Mouse (Mus musculus): ENCODE measurements around the gene Pgm2. TPM values are rescaled to one million over a fixed set of nuclear protein-coding genes. Genes with fewer than 3 reads are reported as not detected.

The Pgm2 gene
- total and polyA plus RNA-seq, 2 experiments from 2014 or later: 6.5 to 10.4 TPM

DNA sequence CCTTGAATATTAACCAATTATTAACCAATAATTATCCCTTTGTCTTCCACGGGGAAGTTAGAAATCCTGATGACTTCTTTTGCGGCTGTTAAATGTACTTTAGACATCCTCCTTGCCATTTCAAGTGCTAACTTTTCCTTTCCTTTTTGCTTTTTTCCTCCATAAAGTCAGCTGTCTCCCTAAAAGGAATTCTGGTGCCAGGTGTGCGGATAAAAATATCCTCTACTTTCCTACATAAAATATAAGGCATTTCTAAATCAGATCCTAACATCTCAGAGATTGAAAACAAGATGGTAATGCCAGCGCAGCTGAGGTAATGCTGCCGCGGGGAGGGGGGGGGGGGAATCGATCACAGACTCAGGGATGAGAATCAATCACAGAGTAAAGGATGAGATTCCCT lies 31.1 kb upstream of the Pgm2 start:
- 82% methylated on average over 7 of the region's 7 CpGs for WGBS
- ATAC-seq (ENCODE audit: insufficient read depth, low read depth): no peak
- peaks cover 62% of the 10 kb centered on the region for H3K27me3 ChIP-seq (ENCODE audit: control insufficient read depth, insufficient read depth, low read length)

DNA sequence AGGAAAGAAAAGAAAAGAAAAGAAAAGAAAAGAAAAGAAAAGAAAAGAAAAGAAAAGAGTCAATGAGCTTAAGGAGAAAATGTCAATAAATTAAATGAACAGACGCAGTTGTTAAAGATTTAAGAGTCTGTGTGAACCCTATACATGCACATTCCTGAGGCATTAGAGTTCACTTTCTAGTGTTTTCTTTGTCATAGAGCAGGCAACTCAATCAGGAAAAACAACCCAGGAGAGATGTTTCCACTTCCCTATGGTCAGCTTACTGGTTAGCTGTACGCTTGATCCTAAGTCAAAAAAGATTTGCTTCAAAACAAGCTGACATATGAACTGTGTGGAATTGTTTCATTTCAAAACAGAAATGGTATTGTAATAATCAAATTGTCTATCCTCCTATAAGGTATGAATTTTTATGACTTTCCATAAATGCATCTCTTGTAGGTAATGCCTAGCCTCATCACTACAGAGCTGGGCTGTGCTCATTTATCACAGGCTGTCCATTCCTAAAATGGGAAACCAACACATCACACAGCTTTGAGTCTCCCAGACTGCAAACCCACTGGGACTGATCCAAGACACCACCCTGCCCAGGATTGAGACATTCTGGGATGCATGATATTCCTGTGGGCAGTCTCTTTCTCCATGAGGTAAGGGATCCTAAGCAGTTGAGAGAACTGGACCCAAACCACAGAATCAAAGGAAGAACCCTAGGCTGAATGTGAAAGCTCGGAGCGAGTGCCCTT lies 29.7 kb upstream of the Pgm2 start:
- Histone ChIP-seq H3K27me3 (ENCODE audit: control insufficient read depth, insufficient read depth, low read length) (peaks cover 69% of the 10 kb centered on the region), H3K4me2 (ENCODE audit: low read depth, low read length) (no peak overlapping the region), H3K27ac (ENCODE audit: low read depth) (no peak overlapping the region)

More for the DNA sequence above, 31.1 kb upstream of the Pgm2 start:
- H3K27ac ChIP-seq (ENCODE audit: low read depth): no peak overlapping the region
- no peak overlapping the region for H3K9ac ChIP-seq (replicated peaks; ENCODE audit: low read depth, low read length)
- H3K4me3 ChIP-seq (ENCODE audit: low read depth, low read length): no peak overlapping the region
- H3K4me2 ChIP-seq (ENCODE audit: low read depth, low read length): no peak overlapping the region
- no peak for TF ChIP-seq CTCF (IDR thresholded peaks at IDR 0.05; ENCODE audit: low read depth)
- TF ChIP-seq EP300 (IDR thresholded peaks at IDR 0.05; ENCODE audit: low read depth): no peak
- no peaks in the 10 kb centered on the region for H3K36me3 ChIP-seq (replicated peaks; ENCODE audit: control insufficient read depth, insufficient read depth, low read length)
- H3K4me1 ChIP-seq (ENCODE audit: control insufficient read depth, insufficient read depth): peaks cover 8% of the 10 kb centered on the region
- H3K9me3 ChIP-seq (replicated peaks; ENCODE audit: control insufficient read depth, low read length): no peaks in the 10 kb centered on the region; the same call in 1 of the 2 replicates
- no peak for DNase-seq (ENCODE audit: low spot score)

DNA sequence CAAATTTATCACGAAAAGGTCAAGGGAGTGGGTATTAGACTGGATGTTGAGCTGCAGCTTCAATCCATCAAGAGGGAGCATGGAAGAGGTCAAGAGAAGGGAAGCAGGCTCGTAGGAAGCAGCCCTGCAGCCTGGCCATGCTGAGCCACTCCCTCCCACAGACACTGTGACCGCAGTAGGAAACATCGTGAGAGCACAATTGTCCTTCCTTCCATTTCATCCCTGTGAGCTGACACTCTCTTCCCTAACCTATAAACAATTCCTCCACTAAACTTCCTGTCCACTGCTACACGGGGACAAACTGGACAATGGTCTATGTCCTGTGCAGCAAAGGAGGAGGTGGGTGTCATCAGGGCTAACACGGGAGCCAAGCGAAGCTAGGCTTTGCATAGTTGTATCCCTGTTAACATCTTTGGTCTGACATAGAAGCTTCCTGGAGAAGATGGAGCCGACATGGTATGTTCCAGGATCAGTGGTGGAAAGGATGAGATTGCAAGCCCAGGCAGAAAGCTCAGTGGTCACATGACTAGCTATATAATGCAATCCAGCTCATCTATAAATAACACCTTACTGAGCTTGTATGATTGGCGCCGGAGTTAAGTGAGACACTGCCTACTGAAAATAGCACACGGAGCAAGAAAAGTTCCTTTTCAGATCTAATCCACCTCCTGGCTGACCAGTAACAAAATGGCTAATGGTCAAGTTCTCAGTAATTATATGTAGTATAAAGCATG lies 29.0 kb upstream of the Pgm2 start:
- no peak for ATAC-seq (ENCODE audit: insufficient read depth, low read depth)
- H3K4me3 ChIP-seq (ENCODE audit: low read depth, low read length): no peak overlapping the region
- TF ChIP-seq CTCF (IDR thresholded peaks at IDR 0.05; ENCODE audit: low read depth) (no peak), EP300 (IDR thresholded peaks at IDR 0.05; ENCODE audit: low read depth) (no peak)
- 37% methylated on average over 11 of the region's 11 CpGs for WGBS
- no peak overlapping the region for H3K27ac ChIP-seq (ENCODE audit: low read depth)
- no peak for DNase-seq (ENCODE audit: low spot score)
- H3K9ac ChIP-seq (replicated peaks; ENCODE audit: low read depth, low read length): no peak overlapping the region
- no peaks in the 10 kb centered on the region; the same call in 1 of the 2 replicates for H3K9me3 ChIP-seq (replicated peaks; ENCODE audit: control insufficient read depth, low read length)
- peaks cover 8% of the 10 kb centered on the region for H3K4me1 ChIP-seq (ENCODE audit: control insufficient read depth, insufficient read depth)
- H3K4me2 ChIP-seq (ENCODE audit: low read depth, low read length): 0 out of 2 replicates have a peak overlapping the region, but pooled peaks have one; percentile 24
- H3K36me3 ChIP-seq (replicated peaks; ENCODE audit: control insufficient read depth, insufficient read depth, low read length): no peaks in the 10 kb centered on the region
- peaks cover 73% of the 10 kb centered on the region for H3K27me3 ChIP-seq (ENCODE audit: control insufficient read depth, insufficient read depth, low read length)

More for the DNA sequence above, 29.7 kb upstream of the Pgm2 start:
- Histone ChIP-seq H3K9ac (replicated peaks; ENCODE audit: low read depth, low read length) (no peak overlapping the region), H3K4me3 (ENCODE audit: low read depth, low read length) (no peak overlapping the region), H3K4me1 (ENCODE audit: control insufficient read depth, insufficient read depth) (peaks cover 8% of the 10 kb centered on the region), H3K9me3 (replicated peaks; ENCODE audit: control insufficient read depth, low read length) (no peaks in the 10 kb centered on the region; the same call in 1 of the 2 replicates), H3K36me3 (replicated peaks; ENCODE audit: control insufficient read depth, insufficient read depth, low read length) (no peaks in the 10 kb centered on the region)
- ATAC-seq (ENCODE audit: insufficient read depth, low read depth) (no peak), DNase-seq (ENCODE audit: low spot score) (no peak)
- TF ChIP-seq CTCF (IDR thresholded peaks at IDR 0.05; ENCODE audit: low read depth) (no peak), EP300 (IDR thresholded peaks at IDR 0.05; ENCODE audit: low read depth) (no peak)
- WGBS: 62% methylated on average over 4 of the region's 4 CpGs

DNA sequence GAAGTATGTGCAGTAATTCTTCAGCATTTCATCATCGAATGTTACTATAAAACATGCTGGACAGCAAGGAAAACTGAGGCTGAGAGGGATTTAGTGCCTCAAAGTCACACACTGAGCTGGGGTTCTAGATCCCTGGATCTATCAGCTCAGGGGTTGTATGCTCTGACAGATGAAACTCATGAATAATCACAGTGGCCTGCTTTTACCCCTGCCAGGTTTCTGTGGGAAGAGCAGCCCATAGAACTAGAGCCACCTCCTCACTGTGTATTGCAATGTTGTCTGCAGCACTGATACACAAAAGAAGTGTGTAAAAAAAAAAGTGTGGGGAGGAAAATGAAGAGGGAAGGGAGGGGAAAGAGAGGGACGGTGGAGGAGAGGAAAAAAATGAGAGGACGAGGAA lies 28.3 kb upstream of the Pgm2 start:
- H3K9me3 ChIP-seq (replicated peaks; ENCODE audit: control insufficient read depth, low read length): no peaks in the 10 kb centered on the region; the same call in 1 of the 2 replicates
- H3K4me3 ChIP-seq (ENCODE audit: low read depth, low read length): no peak overlapping the region
- no peak overlapping the region for H3K9ac ChIP-seq (replicated peaks; ENCODE audit: low read depth, low read length)
- TF ChIP-seq EP300 (IDR thresholded peaks at IDR 0.05; ENCODE audit: low read depth) (no peak), CTCF (IDR thresholded peaks at IDR 0.05; ENCODE audit: low read depth) (no peak)
- WGBS: 72% methylated on average over 3 of the region's 3 CpGs
- peaks cover 73% of the 10 kb centered on the region for H3K27me3 ChIP-seq (ENCODE audit: control insufficient read depth, insufficient read depth, low read length)
- H3K36me3 ChIP-seq (replicated peaks; ENCODE audit: control insufficient read depth, insufficient read depth, low read length): no peaks in the 10 kb centered on the region
- DNase-seq (ENCODE audit: low spot score) (no peak), ATAC-seq (ENCODE audit: insufficient read depth, low read depth) (no peak)
- no peak overlapping the region for H3K4me2 ChIP-seq (ENCODE audit: low read depth, low read length)
- H3K27ac ChIP-seq (ENCODE audit: low read depth): no peak overlapping the region
- peaks cover 8% of the 10 kb centered on the region for H3K4me1 ChIP-seq (ENCODE audit: control insufficient read depth, insufficient read depth)

DNA sequence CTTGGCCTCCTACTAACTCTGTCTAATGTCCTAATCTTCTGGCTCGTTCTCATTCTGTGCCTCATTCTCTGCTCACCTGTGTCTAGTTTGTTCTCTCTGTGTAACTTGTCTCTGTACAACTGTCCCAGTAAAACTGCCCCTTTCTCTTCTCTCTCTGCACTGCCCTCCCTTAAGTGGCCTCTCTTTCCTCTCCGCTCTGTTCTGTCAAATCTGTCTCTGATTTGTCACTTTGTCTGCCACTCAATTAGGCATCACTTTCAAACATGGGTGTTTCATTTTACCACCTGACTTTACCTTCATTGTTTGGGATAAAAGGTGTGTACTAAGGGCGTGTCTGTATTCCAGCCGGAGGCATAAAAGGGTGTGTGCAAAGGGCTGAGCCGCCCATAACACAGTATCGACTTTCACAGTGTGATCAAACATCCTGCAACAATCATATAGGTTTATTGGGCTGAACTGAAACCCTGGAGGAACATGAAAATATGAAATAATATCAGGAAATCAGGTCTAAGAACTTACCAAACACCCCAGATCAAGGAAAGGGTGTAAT lies 27.2 kb upstream of the Pgm2 start:
- H3K36me3 ChIP-seq (replicated peaks; ENCODE audit: control insufficient read depth, insufficient read depth, low read length): no peaks in the 10 kb centered on the region
- WGBS: 78% methylated on average over 6 of the region's 6 CpGs
- peaks cover 79% of the 10 kb centered on the region for H3K27me3 ChIP-seq (ENCODE audit: control insufficient read depth, insufficient read depth, low read length)
- no peak for TF ChIP-seq CTCF (IDR thresholded peaks at IDR 0.05; ENCODE audit: low read depth)
- TF ChIP-seq EP300 (IDR thresholded peaks at IDR 0.05; ENCODE audit: low read depth): no peak
- no peak for ATAC-seq (ENCODE audit: insufficient read depth, low read depth)
- no peaks in the 10 kb centered on the region for H3K9me3 ChIP-seq (replicated peaks; ENCODE audit: control insufficient read depth, low read length)
- H3K27ac ChIP-seq (ENCODE audit: low read depth): no peak overlapping the region
- H3K4me3 ChIP-seq (ENCODE audit: low read depth, low read length): no peak overlapping the region
- DNase-seq (ENCODE audit: low spot score): no peak
- no peak overlapping the region for H3K9ac ChIP-seq (replicated peaks; ENCODE audit: low read depth, low read length)
- H3K4me1 ChIP-seq (ENCODE audit: control insufficient read depth, insufficient read depth): peaks cover 8% of the 10 kb centered on the region
- no peak overlapping the region for H3K4me2 ChIP-seq (ENCODE audit: low read depth, low read length)

Data from heart, postnatal 0 days (tissue).